Mouse (Mus musculus): ENCODE data around the gene Spag8.

- TF ChIP-seq CTCF (IDR thresholded peaks at IDR 0.05; ENCODE audit: control insufficient read depth, insufficient read depth, insufficient replicate concordance, low read depth, low read length) (no peak), POLR2A (IDR thresholded peaks at IDR 0.05; ENCODE audit: control insufficient read depth, low read depth, low read length) (no peak; the same call in 1 of the 2 replicates)
Measured at GRCm38 (mm10) chr4:43669428-43669794, 16.0 kb upstream of the Spag8 start.

Data from testis, adult 2 months (tissue).